Mouse (Mus musculus): ENCODE data around the gene Riiad1. TPM values are rescaled to one million over a fixed set of nuclear protein-coding genes. Genes with fewer than 3 reads are reported as not detected.

Riiad1 gene
- polyA plus RNA-seq (2012; ENCODE audit: insufficient read depth, insufficient read length, missing spikeins) = 9.0 and 9.5 TPM in 2 replicates

- Histone ChIP-seq H3K4me3 (ENCODE audit: insufficient read depth, low read length) (no peak within 1 kb of the TSS), H3K4me1 (ENCODE audit: control insufficient read depth, insufficient read depth, low read length) (peaks cover 49% of the 10 kb centered on the region), H3K27ac (ENCODE audit: insufficient read depth, low read depth, low read length) (no peak within 1 kb of the TSS)
- TF ChIP-seq CTCF (IDR thresholded peaks at IDR 0.05; ENCODE audit: low read depth, low read length) (no peak), POLR2A (IDR thresholded peaks at IDR 0.05; ENCODE audit: borderline replicate concordance, low read depth, low read length) (no peak)
Measured at GRCm38 (mm10) chr3:94480291-94480884, at the start of gene Riiad1. TSS of gene Riiad1 (minus strand) at chr3:94480341.

GRCm38 (mm10) chr3:94526731-94527130 lies 46.6 kb upstream of the Riiad1 start:
- TF ChIP-seq CTCF (IDR thresholded peaks at IDR 0.05; ENCODE audit: low read depth, low read length) = no peak
- Histone ChIP-seq H3K4me3 (ENCODE audit: insufficient read depth, low read length) (no peak overlapping the region), H3K27ac (ENCODE audit: insufficient read depth, low read depth, low read length) (no peak overlapping the region), H3K4me1 (ENCODE audit: control insufficient read depth, insufficient read depth, low read length) (no peaks in the 10 kb centered on the region)

- H3K4me3 ChIP-seq (ENCODE audit: insufficient read depth, low read length) = no peak overlapping the region
- H3K4me1 ChIP-seq (ENCODE audit: control insufficient read depth, insufficient read depth, low read length) = no peaks in the 10 kb centered on the region
- H3K27ac ChIP-seq (ENCODE audit: insufficient read depth, low read depth, low read length) = no peak overlapping the region
- TF ChIP-seq CTCF (IDR thresholded peaks at IDR 0.05; ENCODE audit: low read depth, low read length) (no peak), POLR2A (IDR thresholded peaks at IDR 0.05; ENCODE audit: borderline replicate concordance, low read depth, low read length) (no peak)
Measured at GRCm38 (mm10) chr3:94506664-94507063, 26.5 kb upstream of the Riiad1 start.

GRCm38 (mm10) chr3:94502243-94502642 lies 22.1 kb upstream of the Riiad1 start:
- no peak overlapping the region for H3K27ac ChIP-seq (ENCODE audit: insufficient read depth, low read depth, low read length)
- TF ChIP-seq CTCF (IDR thresholded peaks at IDR 0.05; ENCODE audit: low read depth, low read length) (no peak), POLR2A (IDR thresholded peaks at IDR 0.05; ENCODE audit: borderline replicate concordance, low read depth, low read length) (no peak)
- H3K4me1 ChIP-seq (ENCODE audit: control insufficient read depth, insufficient read depth, low read length) = no peaks in the 10 kb centered on the region
- no peak overlapping the region for H3K4me3 ChIP-seq (ENCODE audit: insufficient read depth, low read length)

- peaks cover 21% of the 10 kb centered on the region for H3K4me1 ChIP-seq (ENCODE audit: control insufficient read depth, insufficient read depth, low read length)
- H3K4me3 ChIP-seq (ENCODE audit: insufficient read depth, low read length) = no peak overlapping the region
- no peak overlapping the region for H3K27ac ChIP-seq (ENCODE audit: insufficient read depth, low read depth, low read length)
- no peak for TF ChIP-seq CTCF (IDR thresholded peaks at IDR 0.05; ENCODE audit: low read depth, low read length)
- TF ChIP-seq POLR2A (IDR thresholded peaks at IDR 0.05; ENCODE audit: borderline replicate concordance, low read depth, low read length) = no peak
Measured at GRCm38 (mm10) chr3:94497162-94497561, 17.0 kb upstream of the Riiad1 start.

GRCm38 (mm10) chr3:94487581-94487980 lies 7.4 kb upstream of the Riiad1 start:
- TF ChIP-seq POLR2A (IDR thresholded peaks at IDR 0.05; ENCODE audit: borderline replicate concordance, low read depth, low read length) = no peak
- no peak for TF ChIP-seq CTCF (IDR thresholded peaks at IDR 0.05; ENCODE audit: low read depth, low read length)
- H3K4me3 ChIP-seq (ENCODE audit: insufficient read depth, low read length) = no peak overlapping the region

GRCm38 (mm10) chr3:94485922-94486321 lies 5.8 kb upstream of the Riiad1 start:
- TF ChIP-seq POLR2A (IDR thresholded peaks at IDR 0.05; ENCODE audit: borderline replicate concordance, low read depth, low read length) = no peak

More at GRCm38 (mm10) chr3:94487581-94487980, 7.4 kb upstream of the Riiad1 start:
- H3K27ac ChIP-seq (ENCODE audit: insufficient read depth, low read depth, low read length) = peak overlapping the region; percentile 60
- H3K4me1 ChIP-seq (ENCODE audit: control insufficient read depth, insufficient read depth, low read length) = peaks cover 42% of the 10 kb centered on the region

GRCm38 (mm10) chr3:94483790-94484439 lies 3.8 kb upstream of the Riiad1 start:
- TF ChIP-seq CTCF (IDR thresholded peaks at IDR 0.05; ENCODE audit: low read depth, low read length) = no peak
- no peak for TF ChIP-seq POLR2A (IDR thresholded peaks at IDR 0.05; ENCODE audit: borderline replicate concordance, low read depth, low read length)
- Histone ChIP-seq H3K4me1 (ENCODE audit: control insufficient read depth, insufficient read depth, low read length) (peaks cover 48% of the 10 kb centered on the region), H3K27ac (ENCODE audit: insufficient read depth, low read depth, low read length) (peak overlapping the region; percentile 81), H3K4me3 (ENCODE audit: insufficient read depth, low read length) (no peak overlapping the region)

More at GRCm38 (mm10) chr3:94485922-94486321, 5.8 kb upstream of the Riiad1 start:
- no peak overlapping the region for H3K27ac ChIP-seq (ENCODE audit: insufficient read depth, low read depth, low read length)
- peaks cover 47% of the 10 kb centered on the region for H3K4me1 ChIP-seq (ENCODE audit: control insufficient read depth, insufficient read depth, low read length)
- H3K4me3 ChIP-seq (ENCODE audit: insufficient read depth, low read length) = no peak overlapping the region

- peak overlapping the region; percentile 81 for H3K27ac ChIP-seq (ENCODE audit: insufficient read depth, low read depth, low read length)
- peaks cover 39% of the 10 kb centered on the region for H3K4me1 ChIP-seq (ENCODE audit: control insufficient read depth, insufficient read depth, low read length)
- peak overlapping the region; percentile 2; the same call in 1 of the 2 replicates for H3K4me3 ChIP-seq (ENCODE audit: insufficient read depth, low read length)
- TF ChIP-seq POLR2A (IDR thresholded peaks at IDR 0.05; ENCODE audit: borderline replicate concordance, low read depth, low read length) (no peak), CTCF (IDR thresholded peaks at IDR 0.05; ENCODE audit: low read depth, low read length) (no peak)
Measured at GRCm38 (mm10) chr3:94482764-94483385, 2.7 kb upstream of the Riiad1 start.

- TF ChIP-seq CTCF (IDR thresholded peaks at IDR 0.05; ENCODE audit: low read depth, low read length) (no peak), POLR2A (IDR thresholded peaks at IDR 0.05; ENCODE audit: borderline replicate concordance, low read depth, low read length) (no peak)
- no peak overlapping the region for H3K4me3 ChIP-seq (ENCODE audit: insufficient read depth, low read length)
- no peak overlapping the region for H3K27ac ChIP-seq (ENCODE audit: insufficient read depth, low read depth, low read length)
- peaks cover 38% of the 10 kb centered on the region for H3K4me1 ChIP-seq (ENCODE audit: control insufficient read depth, insufficient read depth, low read length)
Measured at GRCm38 (mm10) chr3:94481429-94481828, 1.3 kb upstream of the Riiad1 start.
